Mouse (Mus musculus) hindbrain, embryonic 15.5 days (tissue): Measurements from ENCODE around the gene Mpzl3. TPM values are rescaled to one million over a fixed set of nuclear protein-coding genes. Genes with fewer than 3 reads are reported as not detected.

ENCODE experiments used
- ATAC-seq: fragments of 200-750 bp; cut with Nextera tagmentation; 2 replicates; pipeline ENCODE4 v1.8.0; 2017; ENCODE audit warnings: low read depth, moderate number of reproducible peaks, moderate TSS enrichment; ENCODE audit not compliant: low FRiP score
- H3K27ac ChIP-seq: fragments of 300-500 bp; sonication (generic); replicated peaks from 2 replicates; pipeline ENCODE4 v1.5.1; 2015; ENCODE audit warnings: mild to moderate bottlenecking, inconsistent platforms
- H3K27me3 ChIP-seq: fragments of 300-500 bp; sonication (generic); 2 replicates; pipeline ENCODE4 v1.6.1; 2015; ENCODE audit warnings: control low read depth, inconsistent platforms
- H3K36me3 ChIP-seq: fragments of 300-500 bp; sonication (generic); 2 replicates; pipeline ENCODE4 v1.6.1; 2015; ENCODE audit warnings: control low read depth, inconsistent platforms
- H3K4me1 ChIP-seq: fragments of 300-500 bp; sonication (generic); replicated peaks from 2 replicates; pipeline ENCODE4 v1.6.1; 2015; ENCODE audit warnings: control low read depth, inconsistent platforms
- H3K4me2 ChIP-seq: fragments of 300-500 bp; sonication (generic); 2 replicates; pipeline ENCODE4 v1.6.1; 2015; ENCODE audit warnings: moderate library complexity, mild to moderate bottlenecking, inconsistent platforms
- H3K4me3 ChIP-seq: fragments of 300-500 bp; sonication (generic); 2 replicates; pipeline ENCODE4 v1.5.1; 2015; ENCODE audit warnings: mild to moderate bottlenecking, inconsistent platforms
- H3K9ac ChIP-seq: fragments of 300-500 bp; sonication (generic); 2 replicates; pipeline ENCODE4 v1.6.1; 2015; ENCODE audit warnings: inconsistent platforms
- H3K9me3 ChIP-seq: fragments of 300-500 bp; sonication (generic); 2 replicates; pipeline ENCODE4 v1.6.1; 2016; ENCODE audit warnings: control low read depth, inconsistent platforms
- WGBS: fragments of 180-500 bp; shearing (Covaris S2); methylation state at CpG from one replicate; pipeline ENCODE4 v1.1.7; 2015; 5-methylcytosine and 5-hydroxymethylcytosine counted together
- polyA plus RNA-seq: library from polyadenylated mRNA; unstranded; fragments of >200 nt; fragmentation: Nextera tagmentation; extraction: Ambion mirVana; gene quantifications from 2 replicates; pipeline ENCODE4 v1.2.1, GENCODE M21; 2015

The Mpzl3 gene
- polyA plus RNA-seq, 1 experiment from 2014 or later = 1.3 TPM

GRCm38 (mm10) chr9:45085741-45086690, 31.0 kb downstream of the Mpzl3 start:
- WGBS = 78% methylated on average over 12 of the region's 12 CpGs
- H3K4me2 ChIP-seq = no peak overlapping the region
- no peaks in the 10 kb centered on the region for H3K9me3 ChIP-seq
- no peaks in the 10 kb centered on the region for H3K4me1 ChIP-seq
- H3K4me3 ChIP-seq = no peak overlapping the region
- no peaks in the 10 kb centered on the region for H3K27me3 ChIP-seq
- no peak for ATAC-seq
- no peak overlapping the region for H3K9ac ChIP-seq
- no peak overlapping the region for H3K27ac ChIP-seq
- no peaks in the 10 kb centered on the region for H3K36me3 ChIP-seq

GRCm38 (mm10) chr9:45088040-45088439, 33.1 kb downstream of the Mpzl3 start:
- no peaks in the 10 kb centered on the region for H3K36me3 ChIP-seq
- no peaks in the 10 kb centered on the region for H3K4me1 ChIP-seq

GRCm38 (mm10) chr9:45090811-45091210, 35.8 kb downstream of the Mpzl3 start:
- no peak for ATAC-seq

More at GRCm38 (mm10) chr9:45088040-45088439, 33.1 kb downstream of the Mpzl3 start:
- H3K27me3 ChIP-seq = no peaks in the 10 kb centered on the region
- no peak overlapping the region for H3K4me3 ChIP-seq
- no peak overlapping the region for H3K9ac ChIP-seq
- no peaks in the 10 kb centered on the region for H3K9me3 ChIP-seq
- no peak overlapping the region for H3K27ac ChIP-seq
- no peak for ATAC-seq
- no peak overlapping the region for H3K4me2 ChIP-seq

DNA sequence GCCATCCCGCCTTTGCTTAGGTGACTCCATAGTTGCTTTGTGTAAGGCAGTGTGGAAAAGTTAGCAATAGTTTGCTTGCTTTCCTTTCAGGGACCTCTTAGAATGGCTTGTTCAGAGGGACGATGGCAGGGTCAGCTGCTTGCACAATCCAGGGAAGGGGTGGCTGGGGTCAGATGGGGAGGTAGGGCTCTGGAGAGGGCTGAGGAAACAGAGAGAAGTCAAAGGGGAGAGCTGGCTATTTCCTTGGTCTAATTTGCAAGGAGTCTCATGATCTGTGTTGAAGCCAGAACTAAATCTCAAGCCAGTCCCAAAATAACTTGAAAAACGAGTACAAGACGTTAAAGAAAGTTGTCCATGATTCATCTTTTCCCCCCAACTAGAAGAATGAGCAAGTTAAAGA, 37.7 kb downstream of the Mpzl3 start:
- no peak overlapping the region for H3K4me2 ChIP-seq
- no peak for ATAC-seq
- H3K27ac ChIP-seq = 0 out of 2 replicates have a peak overlapping the region, but pooled peaks have one; percentile 38
- no peaks in the 10 kb centered on the region for H3K36me3 ChIP-seq
- no peaks in the 10 kb centered on the region for H3K9me3 ChIP-seq
- H3K4me1 ChIP-seq = no peaks in the 10 kb centered on the region
- no peak overlapping the region for H3K9ac ChIP-seq
- no peaks in the 10 kb centered on the region for H3K27me3 ChIP-seq
- H3K4me3 ChIP-seq = no peak overlapping the region
- 66% methylated on average over 4 of the region's 4 CpGs for WGBS

More at GRCm38 (mm10) chr9:45090811-45091210, 35.8 kb downstream of the Mpzl3 start:
- Histone ChIP-seq H3K27ac (no peak overlapping the region), H3K4me3 (no peak overlapping the region), H3K9ac (no peak overlapping the region), H3K27me3 (no peaks in the 10 kb centered on the region), H3K4me2 (no peak overlapping the region), H3K36me3 (no peaks in the 10 kb centered on the region), H3K4me1 (no peaks in the 10 kb centered on the region), H3K9me3 (no peaks in the 10 kb centered on the region)
- WGBS = 61% methylated on average over 3 of the region's 3 CpGs

DNA sequence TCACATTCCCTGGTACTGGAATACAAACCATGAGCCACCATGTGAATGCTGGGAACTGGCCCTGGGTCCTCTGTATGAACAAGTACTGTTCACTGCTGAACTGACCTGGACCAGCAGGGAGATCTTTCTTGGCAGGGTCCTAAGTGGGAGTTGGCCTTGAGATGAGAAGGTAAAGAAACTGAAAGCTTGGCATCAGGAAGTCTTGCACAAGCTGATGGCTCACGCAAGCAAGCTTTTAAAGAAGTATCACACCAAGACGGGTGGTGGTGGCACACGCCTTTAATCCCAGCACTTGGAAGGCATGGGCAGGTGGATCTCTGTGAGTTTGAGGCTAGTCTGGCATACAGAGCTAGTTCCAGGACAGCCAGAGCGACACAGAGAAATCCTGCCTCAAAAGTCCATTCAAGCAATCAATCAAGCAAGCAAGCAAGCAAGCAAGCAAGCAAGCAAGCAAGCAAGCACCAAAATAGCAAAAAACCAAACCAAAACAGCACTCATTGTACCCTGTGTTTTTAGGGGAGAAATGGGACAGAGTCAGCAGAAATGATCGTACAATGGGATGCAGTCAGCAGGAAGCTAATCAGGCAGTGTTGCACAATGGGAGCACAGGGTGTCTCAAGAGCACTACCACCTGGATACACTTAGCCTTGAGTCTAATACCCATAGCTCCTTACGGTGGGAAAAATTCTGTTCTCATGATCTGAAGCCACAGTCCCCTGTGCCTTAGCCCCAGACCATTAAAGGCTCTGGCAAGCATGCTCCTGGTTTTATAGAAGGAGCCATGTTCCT, 40.4 kb downstream of the Mpzl3 start:
- H3K4me3 ChIP-seq = no peak overlapping the region
- WGBS = 83% methylated on average over 6 of the region's 6 CpGs
- no peaks in the 10 kb centered on the region for H3K4me1 ChIP-seq
- no peaks in the 10 kb centered on the region for H3K27me3 ChIP-seq
- ATAC-seq = no peak
- no peak overlapping the region for H3K4me2 ChIP-seq
- no peaks in the 10 kb centered on the region for H3K9me3 ChIP-seq
- no peak overlapping the region for H3K9ac ChIP-seq
- no peaks in the 10 kb centered on the region for H3K36me3 ChIP-seq
- no peak overlapping the region for H3K27ac ChIP-seq

- Histone ChIP-seq H3K9ac (no peak overlapping the region), H3K27me3 (no peaks in the 10 kb centered on the region), H3K4me1 (no peaks in the 10 kb centered on the region), H3K9me3 (no peaks in the 10 kb centered on the region), H3K4me3 (no peak overlapping the region), H3K36me3 (no peaks in the 10 kb centered on the region), H3K27ac (no peak overlapping the region), H3K4me2 (no peak overlapping the region)
- no peak for ATAC-seq
- WGBS = 84% methylated on average over 5 of the region's 5 CpGs
Observed at GRCm38 (mm10) chr9:45097877-45098276, 42.9 kb downstream of the Mpzl3 start.

DNA sequence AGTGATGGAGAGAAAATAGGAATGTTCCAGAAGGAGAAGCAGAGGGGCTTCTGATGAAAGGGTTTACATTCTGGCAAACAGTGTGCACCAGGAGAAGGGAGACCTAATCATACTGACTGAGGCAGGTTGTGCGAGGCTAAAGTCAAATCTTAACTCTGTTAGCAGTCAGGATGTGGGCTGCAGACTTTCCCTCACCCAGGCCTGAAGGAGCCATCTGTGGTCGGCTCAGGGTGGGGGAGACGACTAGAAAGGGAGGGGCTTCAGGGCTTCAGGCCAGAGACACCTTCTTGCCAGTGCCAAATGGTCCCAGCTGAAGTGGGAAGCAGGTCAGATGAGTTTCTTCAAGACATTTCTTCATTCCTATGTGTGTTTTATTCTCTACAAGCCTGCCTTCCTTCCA, 43.4 kb downstream of the Mpzl3 start:
- Histone ChIP-seq H3K27ac (no peak overlapping the region), H3K27me3 (no peaks in the 10 kb centered on the region), H3K4me3 (no peak overlapping the region), H3K9me3 (no peaks in the 10 kb centered on the region), H3K4me2 (no peak overlapping the region), H3K9ac (no peak overlapping the region), H3K4me1 (no peaks in the 10 kb centered on the region), H3K36me3 (no peaks in the 10 kb centered on the region)
- WGBS = 50% methylated on average over 3 of the region's 3 CpGs
- ATAC-seq = no peak

DNA sequence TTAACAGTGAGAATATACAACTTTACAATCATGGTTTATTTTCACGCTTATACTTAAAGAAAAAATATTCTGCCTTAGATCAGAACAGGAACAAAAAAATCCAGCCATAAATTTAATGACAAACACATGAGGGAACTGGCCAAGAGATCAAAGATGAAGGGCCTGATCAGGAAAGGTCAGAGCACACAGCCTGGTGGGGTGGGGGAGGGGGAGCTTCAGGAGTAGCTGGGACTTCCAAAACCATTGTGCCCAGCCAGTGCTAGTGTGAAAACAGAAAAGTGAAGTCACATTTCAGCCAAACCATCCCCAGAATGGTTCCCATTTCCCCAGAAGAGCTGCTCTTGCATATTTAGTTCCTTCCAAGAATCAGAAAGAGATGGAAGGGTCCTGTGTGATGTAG, 47.5 kb downstream of the Mpzl3 start:
- H3K9me3 ChIP-seq = no peaks in the 10 kb centered on the region
- no peak overlapping the region for H3K4me2 ChIP-seq
- no peak overlapping the region for H3K4me3 ChIP-seq
- ATAC-seq = no peak
- 96% methylated on average over 1 of the region's 1 CpGs for WGBS
- no peaks in the 10 kb centered on the region for H3K27me3 ChIP-seq
- no peak overlapping the region for H3K27ac ChIP-seq
- no peak overlapping the region for H3K9ac ChIP-seq
- H3K36me3 ChIP-seq = no peaks in the 10 kb centered on the region
- H3K4me1 ChIP-seq = no peaks in the 10 kb centered on the region

GRCm38 (mm10) chr9:45103211-45103979, 48.4 kb downstream of the Mpzl3 start:
- Histone ChIP-seq H3K4me3 (no peak overlapping the region), H3K27ac (no peak overlapping the region), H3K9me3 (no peaks in the 10 kb centered on the region), H3K4me1 (no peaks in the 10 kb centered on the region), H3K27me3 (no peaks in the 10 kb centered on the region), H3K9ac (no peak overlapping the region), H3K36me3 (no peaks in the 10 kb centered on the region), H3K4me2 (no peak overlapping the region)
- 72% methylated on average over 11 of the region's 11 CpGs for WGBS
- ATAC-seq = no peak

DNA sequence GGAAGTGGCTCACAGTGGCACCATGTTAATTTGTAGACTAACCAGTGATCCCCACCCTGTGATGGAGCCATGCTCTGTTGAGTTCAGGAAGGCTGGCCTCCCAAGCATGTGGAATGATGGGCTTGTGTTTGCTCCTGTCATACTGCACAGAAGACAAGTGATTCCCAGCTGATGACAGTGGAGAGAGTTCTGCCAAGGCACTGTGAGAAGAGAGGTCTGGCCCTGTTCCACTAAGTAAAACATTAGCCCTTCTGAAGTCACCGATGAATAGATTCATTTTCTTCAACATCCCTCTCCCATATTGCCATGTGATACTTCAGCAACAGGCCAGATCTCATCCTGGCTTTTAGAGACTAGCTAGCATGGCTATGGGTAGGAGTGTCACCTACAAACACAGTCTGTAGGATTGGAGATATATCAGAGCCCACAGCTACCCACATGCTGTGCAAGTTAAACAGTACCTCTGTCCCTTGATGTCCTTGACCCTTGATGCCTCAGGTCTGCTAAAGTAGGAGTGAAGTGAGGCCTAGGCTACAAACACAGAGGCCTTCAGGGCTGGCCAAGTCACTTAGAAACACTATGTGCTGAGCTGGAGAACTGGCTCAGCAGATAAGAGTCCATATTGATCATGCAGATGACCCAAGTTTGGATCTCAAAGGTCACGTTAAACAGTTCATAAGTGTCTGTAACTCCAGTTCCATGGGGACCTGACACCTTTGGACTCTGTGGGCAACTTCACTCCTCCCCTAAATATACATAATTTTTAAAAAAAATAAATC, 50.8 kb downstream of the Mpzl3 start:
- H3K9me3 ChIP-seq = no peaks in the 10 kb centered on the region
- no peak overlapping the region for H3K9ac ChIP-seq
- ATAC-seq = no peak
- no peak overlapping the region for H3K27ac ChIP-seq
- H3K27me3 ChIP-seq = no peaks in the 10 kb centered on the region
- no peak overlapping the region for H3K4me2 ChIP-seq
- whole genome bisulfite sequencing = 88% methylated on average over 2 of the region's 2 CpGs
- H3K4me1 ChIP-seq = no peaks in the 10 kb centered on the region
- no peaks in the 10 kb centered on the region for H3K36me3 ChIP-seq
- no peak overlapping the region for H3K4me3 ChIP-seq

DNA sequence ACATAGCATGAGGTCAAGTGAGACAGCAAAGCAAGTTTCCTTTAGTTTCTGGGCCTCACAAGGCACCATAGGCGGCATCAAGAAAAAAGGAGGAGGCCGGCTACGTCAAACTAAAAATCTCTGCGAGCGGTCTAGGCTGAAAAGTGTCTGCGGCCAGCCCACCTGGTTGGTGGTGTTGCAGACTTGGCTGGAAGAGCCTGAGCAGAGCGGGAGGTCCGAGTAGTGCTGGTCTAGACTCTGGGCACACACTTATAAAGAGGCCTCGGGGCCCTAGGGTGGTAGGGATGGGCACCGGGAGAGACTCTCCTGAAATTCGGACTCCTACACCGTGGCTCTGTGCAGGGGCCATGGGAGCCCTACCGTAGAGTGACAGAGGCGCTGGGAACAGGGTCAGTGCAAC, 60.7 kb downstream of the Mpzl3 start:
- ATAC-seq = peak; percentile 78; the same call in 1 of the 2 replicates
- under 1% methylated on average over 14 of the region's 14 CpGs for WGBS
- Histone ChIP-seq H3K9ac (peak overlapping the region; percentile 40), H3K4me1 (peaks cover 30% of the 10 kb centered on the region), H3K4me2 (peak overlapping the region; percentile 61), H3K9me3 (no peaks in the 10 kb centered on the region), H3K36me3 (no peaks in the 10 kb centered on the region), H3K27me3 (no peaks in the 10 kb centered on the region), H3K4me3 (peak overlapping the region; percentile 44), H3K27ac (peak overlapping the region; percentile 57)
